Mouse (Mus musculus) olfactory bulb, adult 2 months (tissue): ENCODE measurements around the gene Trpm3. TPM values are rescaled to one million over a fixed set of nuclear protein-coding genes. Genes with fewer than 3 reads are reported as not detected.

Experiments used
- H3K27ac ChIP-seq: fragments of 200-500 bp; 2 replicates; pipeline ENCODE4 v1.5.1; 2012; ENCODE audit warnings: low read depth, low read length; ENCODE audit not compliant: insufficient read depth
- H3K4me1 ChIP-seq: fragments of 200-500 bp; 2 replicates; pipeline ENCODE4 v1.6.1; 2012; ENCODE audit warnings: low read length; ENCODE audit not compliant: control insufficient read depth, insufficient read depth
- H3K4me3 ChIP-seq: fragments of 200-500 bp; 2 replicates; pipeline ENCODE4 v1.5.1; 2012; ENCODE audit warnings: mild to moderate bottlenecking, low read depth, low read length, moderate library complexity; ENCODE audit not compliant: insufficient read depth
- CTCF ChIP-seq: fragments of 200-500 bp; IDR thresholded peaks from 2 replicates; pipeline ENCODE4 v1.5.1; 2012; ENCODE audit warnings: low read depth, mild to moderate bottlenecking, low read length, moderate library complexity; ENCODE audit not compliant: insufficient read depth
- POLR2A ChIP-seq: fragments of 200-500 bp; IDR thresholded peaks from 2 replicates; pipeline ENCODE4 v1.6.1; 2012; ENCODE audit warnings: mild to moderate bottlenecking, low read depth, low read length, moderate library complexity; ENCODE audit not compliant: insufficient read depth
- WGBS: fragments of 180-500 bp; shearing (Covaris S2); methylation state at CpG from one replicate; pipeline ENCODE4 v1.1.7; 2018; 5-methylcytosine and 5-hydroxymethylcytosine counted together
- polyA plus RNA-seq: library from polyadenylated mRNA; stranded (reverse); fragments of >200 nt; gene quantifications from 2 replicates; pipeline ENCODE4 v1.2.4, GENCODE M21; 2012; ENCODE audit warnings: low replicate concordance; ENCODE audit not compliant: missing spikeins, insufficient read depth, insufficient read length

The Trpm3 gene
- polyA plus RNA-seq, 1 experiment = 53.7 TPM

DNA sequence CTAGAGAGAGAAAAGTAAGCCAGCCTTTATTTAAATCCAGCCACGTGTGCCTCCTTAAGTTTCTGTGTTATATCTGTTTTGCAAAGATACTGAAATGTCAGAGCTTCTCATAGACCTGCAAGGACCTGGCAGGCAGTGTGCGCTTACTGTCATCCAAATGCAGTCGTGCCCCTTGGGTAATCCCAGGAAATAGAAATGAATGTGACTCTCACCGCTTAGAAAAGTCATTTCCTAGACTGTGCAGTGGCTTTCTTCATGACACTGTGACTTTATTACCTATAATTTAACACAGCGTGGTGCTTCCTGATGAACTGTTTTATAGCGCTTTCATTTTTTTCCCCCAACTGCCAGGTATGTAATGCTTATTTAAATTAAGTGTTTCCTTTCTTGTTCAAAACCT lies 379.7 kb downstream of the Trpm3 start:
- TF ChIP-seq POLR2A (no peak), CTCF (no peak)
- WGBS = 38% methylated on average over 6 of the region's 6 CpGs
- Histone ChIP-seq H3K27ac (no peak overlapping the region), H3K4me1 (0 out of 2 replicates have a peak, but pooled peaks cover 2% of the 10 kb centered on the region), H3K4me3 (no peak overlapping the region)

- H3K4me1 ChIP-seq = 0 out of 2 replicates have a peak, but pooled peaks cover under 1% of the 10 kb centered on the region
- no peak overlapping the region for H3K4me3 ChIP-seq
- H3K27ac ChIP-seq = no peak overlapping the region
- no peak for TF ChIP-seq CTCF
- TF ChIP-seq POLR2A = no peak
These were observed 389.1 kb downstream of the Trpm3 start for GRCm38 (mm10) chr19:22527944-22528343.

GRCm38 (mm10) chr19:22542990-22543709 lies 404.3 kb downstream of the Trpm3 start:
- 89% methylated on average over 6 of the region's 6 CpGs for WGBS
- Histone ChIP-seq H3K27ac (no peak overlapping the region), H3K4me3 (no peak overlapping the region), H3K4me1 (no peaks in the 10 kb centered on the region; the same call in 1 of the 2 replicates)
- no peak for TF ChIP-seq POLR2A
- no peak for TF ChIP-seq CTCF

GRCm38 (mm10) chr19:22552179-22552578 lies 413.3 kb downstream of the Trpm3 start:
- Histone ChIP-seq H3K4me1 (peaks cover 5% of the 10 kb centered on the region), H3K4me3 (no peak overlapping the region), H3K27ac (no peak overlapping the region)
- TF ChIP-seq POLR2A (no peak), CTCF (no peak)
- WGBS = 37% methylated on average over 5 of the region's 5 CpGs

DNA sequence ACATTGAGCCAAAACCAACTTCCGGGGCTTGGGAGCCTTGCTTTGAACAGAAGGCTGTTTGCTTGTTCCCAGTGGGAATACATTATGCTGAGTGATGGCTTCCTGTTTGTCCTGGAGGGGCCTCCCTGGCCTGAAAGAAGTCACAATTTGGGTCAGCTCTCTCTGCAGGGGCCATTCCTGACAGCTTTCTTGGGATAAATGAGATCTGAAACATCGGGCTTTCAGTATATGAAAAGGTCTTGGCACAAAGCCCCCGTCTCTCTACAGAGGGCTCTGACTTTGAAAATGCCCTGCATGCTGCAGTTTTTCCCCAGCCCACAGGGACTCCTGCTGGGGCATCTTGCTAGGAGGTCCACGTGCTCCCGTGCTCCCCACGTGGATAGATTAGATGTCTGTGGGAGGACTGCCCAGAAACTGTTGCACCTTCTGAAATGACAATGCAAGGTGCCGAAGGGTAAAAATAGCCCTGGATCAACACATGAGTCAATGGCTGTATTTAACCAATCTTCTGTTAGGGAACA lies 415.6 kb downstream of the Trpm3 start:
- Histone ChIP-seq H3K4me3 (no peak overlapping the region), H3K4me1 (peaks cover 5% of the 10 kb centered on the region), H3K27ac (peak overlapping the region; percentile 27; the same call in 1 of the 2 replicates)
- TF ChIP-seq CTCF (no peak), POLR2A (no peak)
- WGBS = 3% methylated on average over 7 of the region's 7 CpGs

- Histone ChIP-seq H3K4me1 (peaks cover 7% of the 10 kb centered on the region), H3K4me3 (no peak overlapping the region), H3K27ac (no peak overlapping the region)
- TF ChIP-seq CTCF (no peak), POLR2A (no peak)
- WGBS = 56% methylated on average over 11 of the region's 11 CpGs
These were observed 433.6 kb downstream of the Trpm3 start for GRCm38 (mm10) chr19:22572396-22572795.

DNA sequence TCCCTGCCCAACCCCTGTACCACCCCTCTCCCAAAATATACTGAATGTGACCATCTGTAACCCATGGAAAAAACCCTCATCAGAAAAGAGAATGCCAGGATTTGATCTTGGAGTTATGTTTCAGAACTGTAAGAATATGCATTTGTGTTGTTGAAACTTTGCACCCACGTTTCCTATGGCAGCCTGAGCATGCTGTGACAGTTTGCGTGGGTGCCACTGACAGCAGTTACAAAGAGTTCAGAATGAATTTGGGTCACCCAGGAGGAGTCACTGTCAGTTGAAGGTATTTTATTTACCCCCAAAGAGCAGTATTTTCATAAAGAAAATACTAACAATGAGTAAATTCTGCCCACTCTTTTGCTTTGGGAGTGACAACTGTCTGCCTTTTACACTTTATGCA lies 434.0 kb downstream of the Trpm3 start:
- H3K27ac ChIP-seq = no peak overlapping the region
- peaks cover 7% of the 10 kb centered on the region for H3K4me1 ChIP-seq
- WGBS = 75% methylated on average over 2 of the region's 2 CpGs
- H3K4me3 ChIP-seq = no peak overlapping the region
- TF ChIP-seq POLR2A (no peak), CTCF (no peak)

DNA sequence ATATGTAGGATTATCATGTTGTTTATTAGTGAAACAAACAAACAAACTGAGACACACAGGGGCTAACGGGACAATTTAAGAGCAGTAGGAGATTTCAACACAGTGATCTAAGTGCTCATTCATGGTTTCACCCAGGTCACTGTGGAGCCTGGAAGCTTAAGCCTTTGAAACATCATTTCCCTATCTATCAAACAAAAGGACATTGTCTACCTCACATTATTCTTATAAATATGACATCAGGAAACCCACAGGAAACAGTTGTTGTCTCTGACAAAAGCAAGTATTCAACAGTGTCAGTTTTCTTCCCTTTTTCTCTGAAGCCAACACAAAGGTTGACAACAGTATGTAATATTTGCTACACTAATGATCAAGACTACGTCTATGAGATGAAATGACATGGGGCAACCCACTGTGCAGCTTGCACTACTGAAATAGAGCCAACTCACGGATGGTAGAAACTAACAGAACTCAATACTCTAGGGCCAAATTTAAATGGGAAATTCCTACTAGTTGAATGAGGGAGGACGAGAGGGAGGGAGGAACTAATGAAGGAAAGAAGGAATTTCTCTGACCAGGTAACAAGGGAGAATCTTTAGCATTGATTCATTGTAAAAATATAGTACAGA lies 443.4 kb downstream of the Trpm3 start:
- no peaks in the 10 kb centered on the region for H3K4me1 ChIP-seq
- 87% methylated on average over 4 of the region's 4 CpGs for WGBS
- H3K27ac ChIP-seq = no peak overlapping the region
- H3K4me3 ChIP-seq = no peak overlapping the region
- no peak for TF ChIP-seq CTCF
- TF ChIP-seq POLR2A = no peak

DNA sequence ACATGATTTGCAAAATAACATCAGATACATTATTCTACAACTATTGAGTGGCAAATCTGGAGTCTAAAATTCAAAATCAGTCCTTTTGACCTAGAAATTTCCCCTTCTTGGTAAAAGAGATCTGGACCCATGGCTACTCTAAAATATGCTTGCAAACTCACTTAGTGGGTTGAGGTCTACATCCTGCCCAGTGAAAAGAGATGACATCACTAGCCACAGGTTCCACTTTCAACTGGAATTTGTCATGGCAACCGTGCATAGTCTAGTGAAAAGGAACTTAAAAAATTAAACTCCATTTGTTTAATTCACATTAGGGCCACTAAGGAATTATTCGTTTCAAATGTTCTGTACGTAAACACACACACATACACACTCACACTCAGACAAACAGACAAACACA lies 455.6 kb downstream of the Trpm3 start:
- H3K4me3 ChIP-seq = no peak overlapping the region
- peaks cover 7% of the 10 kb centered on the region for H3K4me1 ChIP-seq
- TF ChIP-seq CTCF (no peak), POLR2A (no peak)
- 73% methylated on average over 3 of the region's 3 CpGs for WGBS
- H3K27ac ChIP-seq = no peak overlapping the region
